Mouse (Mus musculus): ENCODE results near the gene Nufip1. TPM values are rescaled to one million over a fixed set of nuclear protein-coding genes. Genes with fewer than 3 reads are reported as not detected.

Gene Nufip1
- total and polyA plus RNA-seq, 2 experiments = 1.9 to 2.7 TPM

- H3K27me3 ChIP-seq (ENCODE audit: control insufficient read depth, insufficient read depth, low read length) = no peaks in the 10 kb centered on the region
- H3K36me3 ChIP-seq (ENCODE audit: control insufficient read depth, insufficient read depth, low read length) = peaks cover 61% of the 10 kb centered on the region
- H3K79me2 ChIP-seq (ENCODE audit: control insufficient read depth, insufficient read depth, low read length) = no peaks in the 10 kb centered on the region
- no peaks in the 10 kb centered on the region for H3K4me1 ChIP-seq (ENCODE audit: control insufficient read depth, insufficient read depth, low read length)
- TF ChIP-seq CTCF (IDR thresholded peaks at IDR 0.05; ENCODE audit: low read depth, low read length) = no peak
- TF ChIP-seq POLR2A (IDR thresholded peaks at IDR 0.05; ENCODE audit: extremely low read depth, insufficient read depth, low read length) = no peak
- 87% methylated on average over 7 of the region's 7 CpGs for WGBS
- no peak overlapping the region for H3K27ac ChIP-seq (replicated peaks; ENCODE audit: insufficient read depth, low read depth, low read length)
- H3K9ac ChIP-seq (ENCODE audit: low read depth, low read length) = no peak overlapping the region
- no peak for DNase-seq (ENCODE audit: extremely low read depth, low read depth, low spot score)
- H3K4me3 ChIP-seq (ENCODE audit: insufficient read depth, low read depth, low read length) = no peak overlapping the region
These were observed 13.4 kb upstream of the Nufip1 start for GRCm38 (mm10) chr14:76097244-76097643.

GRCm38 (mm10) chr14:76097815-76098214, 12.9 kb upstream of the Nufip1 start:
- peaks cover 60% of the 10 kb centered on the region for H3K36me3 ChIP-seq (ENCODE audit: control insufficient read depth, insufficient read depth, low read length)
- H3K27me3 ChIP-seq (ENCODE audit: control insufficient read depth, insufficient read depth, low read length) = no peaks in the 10 kb centered on the region
- 97% methylated on average over 5 of the region's 5 CpGs for WGBS
- no peak overlapping the region for H3K27ac ChIP-seq (replicated peaks; ENCODE audit: insufficient read depth, low read depth, low read length)
- DNase-seq (ENCODE audit: extremely low read depth, low read depth, low spot score) = no peak
- no peak overlapping the region for H3K9ac ChIP-seq (ENCODE audit: low read depth, low read length)
- TF ChIP-seq POLR2A (IDR thresholded peaks at IDR 0.05; ENCODE audit: extremely low read depth, insufficient read depth, low read length) (no peak), CTCF (IDR thresholded peaks at IDR 0.05; ENCODE audit: low read depth, low read length) (no peak)
- no peaks in the 10 kb centered on the region for H3K79me2 ChIP-seq (ENCODE audit: control insufficient read depth, insufficient read depth, low read length)
- H3K4me3 ChIP-seq (ENCODE audit: insufficient read depth, low read depth, low read length) = no peak overlapping the region
- H3K4me1 ChIP-seq (ENCODE audit: control insufficient read depth, insufficient read depth, low read length) = no peaks in the 10 kb centered on the region

GRCm38 (mm10) chr14:76099543-76099942, 11.1 kb upstream of the Nufip1 start:
- Histone ChIP-seq H3K27me3 (ENCODE audit: control insufficient read depth, insufficient read depth, low read length) (no peaks in the 10 kb centered on the region), H3K36me3 (ENCODE audit: control insufficient read depth, insufficient read depth, low read length) (peaks cover 56% of the 10 kb centered on the region), H3K4me1 (ENCODE audit: control insufficient read depth, insufficient read depth, low read length) (no peaks in the 10 kb centered on the region), H3K4me3 (ENCODE audit: insufficient read depth, low read depth, low read length) (no peak overlapping the region), H3K79me2 (ENCODE audit: control insufficient read depth, insufficient read depth, low read length) (no peaks in the 10 kb centered on the region), H3K9ac (ENCODE audit: low read depth, low read length) (no peak overlapping the region), H3K27ac (replicated peaks; ENCODE audit: insufficient read depth, low read depth, low read length) (no peak overlapping the region)
- TF ChIP-seq CTCF (IDR thresholded peaks at IDR 0.05; ENCODE audit: low read depth, low read length) (no peak), POLR2A (IDR thresholded peaks at IDR 0.05; ENCODE audit: extremely low read depth, insufficient read depth, low read length) (no peak)
- WGBS = 76% methylated on average over 9 of the region's 9 CpGs
- DNase-seq (ENCODE audit: extremely low read depth, low read depth, low spot score) = no peak

GRCm38 (mm10) chr14:76115744-76116143, 5.1 kb downstream of the Nufip1 start:
- Histone ChIP-seq H3K4me1 (ENCODE audit: control insufficient read depth, insufficient read depth, low read length) (peaks cover 6% of the 10 kb centered on the region), H3K9ac (ENCODE audit: low read depth, low read length) (no peak overlapping the region), H3K27me3 (ENCODE audit: control insufficient read depth, insufficient read depth, low read length) (no peaks in the 10 kb centered on the region), H3K27ac (replicated peaks; ENCODE audit: insufficient read depth, low read depth, low read length) (no peak overlapping the region), H3K36me3 (ENCODE audit: control insufficient read depth, insufficient read depth, low read length) (peaks cover 50% of the 10 kb centered on the region), H3K4me3 (ENCODE audit: insufficient read depth, low read depth, low read length) (no peak overlapping the region), H3K79me2 (ENCODE audit: control insufficient read depth, insufficient read depth, low read length) (no peaks in the 10 kb centered on the region; the same call in 1 of the 2 replicates)
- no peak for DNase-seq (ENCODE audit: extremely low read depth, low read depth, low spot score)
- WGBS = 81% methylated on average over 5 of the region's 5 CpGs
- TF ChIP-seq POLR2A (IDR thresholded peaks at IDR 0.05; ENCODE audit: extremely low read depth, insufficient read depth, low read length) = no peak
- TF ChIP-seq CTCF (IDR thresholded peaks at IDR 0.05; ENCODE audit: low read depth, low read length) = no peak

GRCm38 (mm10) chr14:76118963-76119362, 8.3 kb downstream of the Nufip1 start:
- Histone ChIP-seq H3K4me1 (ENCODE audit: control insufficient read depth, insufficient read depth, low read length) (peaks cover 8% of the 10 kb centered on the region), H3K36me3 (ENCODE audit: control insufficient read depth, insufficient read depth, low read length) (peaks cover 52% of the 10 kb centered on the region), H3K79me2 (ENCODE audit: control insufficient read depth, insufficient read depth, low read length) (no peaks in the 10 kb centered on the region; the same call in 1 of the 2 replicates), H3K27ac (replicated peaks; ENCODE audit: insufficient read depth, low read depth, low read length) (no peak overlapping the region), H3K27me3 (ENCODE audit: control insufficient read depth, insufficient read depth, low read length) (no peaks in the 10 kb centered on the region), H3K9ac (ENCODE audit: low read depth, low read length) (no peak overlapping the region), H3K4me3 (ENCODE audit: insufficient read depth, low read depth, low read length) (no peak overlapping the region)
- no peak for DNase-seq (ENCODE audit: extremely low read depth, low read depth, low spot score)
- WGBS = 72% methylated on average over 4 of the region's 4 CpGs
- TF ChIP-seq POLR2A (IDR thresholded peaks at IDR 0.05; ENCODE audit: extremely low read depth, insufficient read depth, low read length) = no peak
- no peak for TF ChIP-seq CTCF (IDR thresholded peaks at IDR 0.05; ENCODE audit: low read depth, low read length)

GRCm38 (mm10) chr14:76120472-76120871, 9.8 kb downstream of the Nufip1 start:
- 93% methylated on average over 4 of the region's 4 CpGs for WGBS
- H3K36me3 ChIP-seq (ENCODE audit: control insufficient read depth, insufficient read depth, low read length) = peaks cover 48% of the 10 kb centered on the region

More at GRCm38 (mm10) chr14:76120472-76120871, 9.8 kb downstream of the Nufip1 start:
- Histone ChIP-seq H3K4me3 (ENCODE audit: insufficient read depth, low read depth, low read length) (no peak overlapping the region), H3K9ac (ENCODE audit: low read depth, low read length) (no peak overlapping the region), H3K27me3 (ENCODE audit: control insufficient read depth, insufficient read depth, low read length) (no peaks in the 10 kb centered on the region), H3K79me2 (ENCODE audit: control insufficient read depth, insufficient read depth, low read length) (no peaks in the 10 kb centered on the region; the same call in 1 of the 2 replicates), H3K4me1 (ENCODE audit: control insufficient read depth, insufficient read depth, low read length) (peaks cover 8% of the 10 kb centered on the region), H3K27ac (replicated peaks; ENCODE audit: insufficient read depth, low read depth, low read length) (no peak overlapping the region)
- TF ChIP-seq POLR2A (IDR thresholded peaks at IDR 0.05; ENCODE audit: extremely low read depth, insufficient read depth, low read length) (no peak), CTCF (IDR thresholded peaks at IDR 0.05; ENCODE audit: low read depth, low read length) (no peak)
- DNase-seq (ENCODE audit: extremely low read depth, low read depth, low spot score) = no peak
